Mouse (Mus musculus) megakaryocyte-erythroid progenitor cell, adult 5 weeks (primary cell): ENCODE results near the gene Pelp1. TPM values are rescaled to one million over a fixed set of nuclear protein-coding genes. Genes with fewer than 3 reads are reported as not detected.

ENCODE experiments used
- polyA plus RNA-seq: library from polyadenylated mRNA; stranded (reverse); fragments of >175 nt; gene quantifications from 2 replicates; pipeline ENCODE4 v1.2.3, GENCODE M21; 2012

Pelp1 gene
- polyA plus RNA-seq, result 62.0 and 64.7 TPM in 2 replicates

GRCm38 (mm10) chr11:70409594-70410296 lies at the start of gene Pelp1:
Pelp1 (minus strand) TSS chr11:70410031.

GRCm38 (mm10) chr11:70458688-70459600 lies 49.1 kb upstream of the Pelp1 start, which contains the start of gene Zmynd15:
Zmynd15 (plus strand) TSS chr11:70459433.

GRCm38 (mm10) chr11:70451797-70452498 lies 42.1 kb upstream of the Pelp1 start, which contains the start of gene Med11:
Med11 (plus strand) TSS chr11:70451919.

GRCm38 (mm10) chr11:70432048-70432894 lies 22.4 kb upstream of the Pelp1 start, which contains the start of gene Arrb2:
Arrb2 (plus strand) TSS chr11:70432635.

GRCm38 (mm10) chr11:70351868-70352267 lies 58.0 kb downstream of the Pelp1 start, which contains the start of gene Alox15:
Alox15 (minus strand) TSS chr11:70352031.

Other genes with a start within 250 kb of the Pelp1 start
- gene Slc16a11, start 197.3 kb downstream of the Pelp1 start, polyA plus RNA-seq, result 1.4 and 5.3 TPM in 2 replicates
- 5.9 and 7.7 TPM in 2 replicates for gene Slc16a13, start 189.0 kb downstream of the Pelp1 start, polyA plus RNA-seq
- 0.66 and 0.68 TPM in 2 replicates for gene Bcl6b, start 180.2 kb downstream of the Pelp1 start, polyA plus RNA-seq
- gene 0610010K14Rik, start 172.1 kb downstream of the Pelp1 start, polyA plus RNA-seq, result 141 and 144 TPM in 2 replicates
- gene Gm21988, start 170.2 kb downstream of the Pelp1 start, polyA plus RNA-seq, result 10.8 and 13.6 TPM in 2 replicates
- gene Rnasek, start 170.2 kb downstream of the Pelp1 start, polyA plus RNA-seq, result 132 and 186 TPM in 2 replicates
- 0.05 and 0.17 TPM in 2 replicates for gene Alox12, start 154.7 kb downstream of the Pelp1 start, polyA plus RNA-seq
- 0.18 and 0.60 TPM in 2 replicates for gene Alox12e, start 87.4 kb downstream of the Pelp1 start, polyA plus RNA-seq
- 0.28 and 0.83 TPM in 2 replicates for gene Alox15, start 58.0 kb downstream of the Pelp1 start, polyA plus RNA-seq
- gene Arrb2, start 22.6 kb upstream of the Pelp1 start, polyA plus RNA-seq, result 349 and 402 TPM in 2 replicates
- 24.9 and 28.5 TPM in 2 replicates for gene Med11, start 41.9 kb upstream of the Pelp1 start, polyA plus RNA-seq
- gene Zmynd15, start 49.4 kb upstream of the Pelp1 start, polyA plus RNA-seq, result 0.09 and 0.15 TPM in 2 replicates
- 1.6 and 1.8 TPM in 2 replicates for gene Cxcl16, start 50.0 kb upstream of the Pelp1 start, polyA plus RNA-seq
- gene Tm4sf5, start 95.2 kb upstream of the Pelp1 start, polyA plus RNA-seq, result 0.42 TPM in 1 of 2 replicates, not detected in the other
- gene Vmo1, start 104.6 kb upstream of the Pelp1 start, polyA plus RNA-seq, result not detected in 2 replicates
- gene Gltpd2, start 109.2 kb upstream of the Pelp1 start, polyA plus RNA-seq, result not detected in 2 replicates
- 185 and 211 TPM in 2 replicates for gene Psmb6, start 115.3 kb upstream of the Pelp1 start, polyA plus RNA-seq
- not detected in 2 replicates for gene Gm40193, start 122.9 kb upstream of the Pelp1 start, polyA plus RNA-seq
- gene Pld2, start 130.0 kb upstream of the Pelp1 start, polyA plus RNA-seq, result 1.1 TPM in 2 replicates
- 117 and 179 TPM in 2 replicates for gene Mink1, start 152.8 kb upstream of the Pelp1 start, polyA plus RNA-seq
- gene 4930544D05Rik, start 205.8 kb upstream of the Pelp1 start, polyA plus RNA-seq, result 0.17 TPM in 1 of 2 replicates, not detected in the other
- 1.0 and 1.2 TPM in 2 replicates for gene Chrne, start 209.2 kb upstream of the Pelp1 start, polyA plus RNA-seq
- 3.5 and 6.6 TPM in 2 replicates for gene Gp1ba, start 229.1 kb upstream of the Pelp1 start, polyA plus RNA-seq
- 78.2 and 81.9 TPM in 2 replicates for gene Rnf167, start 237.2 kb upstream of the Pelp1 start, polyA plus RNA-seq
- gene Slc25a11, start 237.4 kb upstream of the Pelp1 start, polyA plus RNA-seq, result 60.3 and 74.3 TPM in 2 replicates
- 3,087 and 3,292 TPM in 2 replicates for gene Pfn1, start 244.6 kb upstream of the Pelp1 start, polyA plus RNA-seq
- gene Eno3, start 247.2 kb upstream of the Pelp1 start, polyA plus RNA-seq, result 3.1 and 4.0 TPM in 2 replicates